Mouse (Mus musculus): Measurements from ENCODE around the gene Gm21915. TPM values are rescaled to one million over a fixed set of nuclear protein-coding genes. Genes with fewer than 3 reads are reported as not detected.
A peak's percentile ranks its signal among the peaks of the same experiment; 100 is the strongest.

Gene Gm21915
- polyA plus RNA-seq, 1 experiment from 2014 or later: not detected

DNA sequence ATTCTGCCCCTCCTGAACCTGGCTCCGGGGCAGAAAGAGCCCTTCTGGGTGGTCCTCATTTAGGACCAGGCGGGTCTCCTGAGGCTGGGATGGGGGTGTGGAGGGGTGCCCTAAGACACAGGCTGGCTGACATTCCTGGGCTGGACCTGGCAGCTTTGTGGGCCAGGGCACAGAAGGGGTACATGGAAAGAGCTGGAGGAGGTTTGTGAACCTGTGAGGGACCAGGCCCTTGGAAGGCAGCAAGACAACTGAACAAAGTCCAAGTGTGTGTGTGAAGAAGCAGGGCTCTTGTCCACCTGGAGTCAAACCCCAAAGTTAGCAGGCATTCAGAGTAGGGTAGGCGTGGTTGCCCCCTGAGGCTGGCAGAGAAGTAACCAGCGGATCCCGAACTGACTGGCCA lies 16.6 kb downstream of the Gm21915 start:
- H3K36me3 ChIP-seq (replicated peaks; ENCODE audit: control insufficient read depth, insufficient read depth): no peaks in the 10 kb centered on the region
- 41% methylated on average over 5 of the region's 5 CpGs for WGBS
- peaks cover 5% of the 10 kb centered on the region for H3K4me1 ChIP-seq (replicated peaks; ENCODE audit: control insufficient read depth, insufficient read depth, low read length)
- no peaks in the 10 kb centered on the region for H3K9me3 ChIP-seq (ENCODE audit: control insufficient read depth, low read length)
- H3K4me2 ChIP-seq (replicated peaks): peak overlapping the region; percentile 80
- peak overlapping the region; percentile 86 for H3K9ac ChIP-seq
- peak overlapping the region; percentile 94 for H3K27ac ChIP-seq
- H3K4me3 ChIP-seq (replicated peaks; ENCODE audit: low read length): peak overlapping the region; percentile 74
- DNase-seq (ENCODE audit: low spot score): no peak
- ATAC-seq (ENCODE audit: low FRiP score): no peak
- H3K27me3 ChIP-seq (ENCODE audit: control insufficient read depth, insufficient read depth, low read length): no peaks in the 10 kb centered on the region

DNA sequence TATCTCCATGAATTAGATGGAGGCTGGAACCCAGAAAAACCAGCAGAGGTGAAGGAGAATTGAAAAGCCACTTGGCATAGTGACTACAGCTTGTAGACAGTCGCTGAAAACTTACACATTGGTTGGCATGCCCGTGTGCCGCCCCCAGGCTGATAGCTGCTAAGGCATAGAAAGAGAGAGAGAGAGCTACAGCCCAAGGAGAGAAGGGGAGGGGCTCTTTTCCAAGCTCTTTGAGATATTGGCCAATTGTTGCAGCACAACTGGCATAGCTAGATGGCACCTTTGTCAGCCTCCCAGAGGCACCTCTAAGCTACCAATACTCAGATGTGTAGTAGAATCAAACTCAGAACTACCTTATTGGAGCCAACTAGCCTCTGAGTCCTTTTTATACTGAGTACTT lies 17.1 kb downstream of the Gm21915 start:
- Histone ChIP-seq H3K4me3 (replicated peaks; ENCODE audit: low read length) (peak overlapping the region; percentile 74), H3K9ac (peak overlapping the region; percentile 86), H3K9me3 (ENCODE audit: control insufficient read depth, low read length) (no peaks in the 10 kb centered on the region), H3K36me3 (replicated peaks; ENCODE audit: control insufficient read depth, insufficient read depth) (no peaks in the 10 kb centered on the region), H3K4me1 (replicated peaks; ENCODE audit: control insufficient read depth, insufficient read depth, low read length) (peaks cover 7% of the 10 kb centered on the region), H3K4me2 (replicated peaks) (peak overlapping the region; percentile 80), H3K27me3 (ENCODE audit: control insufficient read depth, insufficient read depth, low read length) (no peaks in the 10 kb centered on the region), H3K27ac (peak overlapping the region; percentile 94; the same call in 1 of the 2 replicates)
- DNase-seq (ENCODE audit: low spot score): no peak
- ATAC-seq (ENCODE audit: low FRiP score): no peak
- 29% methylated on average over 3 of the region's 3 CpGs for WGBS

DNA sequence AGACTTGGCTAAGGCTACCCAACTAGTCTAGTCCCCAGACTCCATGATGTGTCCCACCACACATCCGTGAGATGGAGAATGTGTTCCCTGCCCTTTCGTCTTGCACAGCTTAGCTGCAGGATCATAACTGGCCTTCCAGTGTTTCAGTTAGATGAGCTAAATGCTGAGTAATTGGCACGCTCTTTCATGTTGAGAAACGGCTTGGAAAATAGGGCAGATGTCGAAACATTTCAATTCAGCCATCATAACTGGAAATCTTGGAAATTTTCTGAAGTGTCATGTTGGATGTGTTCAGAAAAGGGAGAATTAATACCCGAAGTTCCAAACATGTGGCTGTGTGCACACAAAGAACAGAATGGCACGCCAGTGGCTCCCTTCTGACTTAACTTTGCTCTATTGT lies 20.1 kb downstream of the Gm21915 start:
- H3K9ac ChIP-seq: no peak overlapping the region
- WGBS: 88% methylated on average over 7 of the region's 7 CpGs
- H3K27me3 ChIP-seq (ENCODE audit: control insufficient read depth, insufficient read depth, low read length): no peaks in the 10 kb centered on the region
- H3K4me2 ChIP-seq (replicated peaks): no peak overlapping the region
- peaks cover 26% of the 10 kb centered on the region for H3K4me1 ChIP-seq (replicated peaks; ENCODE audit: control insufficient read depth, insufficient read depth, low read length)
- H3K36me3 ChIP-seq (replicated peaks; ENCODE audit: control insufficient read depth, insufficient read depth): no peaks in the 10 kb centered on the region
- ATAC-seq (ENCODE audit: low FRiP score) (no peak), DNase-seq (ENCODE audit: low spot score) (no peak)
- no peaks in the 10 kb centered on the region for H3K9me3 ChIP-seq (ENCODE audit: control insufficient read depth, low read length)
- H3K4me3 ChIP-seq (replicated peaks; ENCODE audit: low read length): no peak overlapping the region
- no peak overlapping the region for H3K27ac ChIP-seq

DNA sequence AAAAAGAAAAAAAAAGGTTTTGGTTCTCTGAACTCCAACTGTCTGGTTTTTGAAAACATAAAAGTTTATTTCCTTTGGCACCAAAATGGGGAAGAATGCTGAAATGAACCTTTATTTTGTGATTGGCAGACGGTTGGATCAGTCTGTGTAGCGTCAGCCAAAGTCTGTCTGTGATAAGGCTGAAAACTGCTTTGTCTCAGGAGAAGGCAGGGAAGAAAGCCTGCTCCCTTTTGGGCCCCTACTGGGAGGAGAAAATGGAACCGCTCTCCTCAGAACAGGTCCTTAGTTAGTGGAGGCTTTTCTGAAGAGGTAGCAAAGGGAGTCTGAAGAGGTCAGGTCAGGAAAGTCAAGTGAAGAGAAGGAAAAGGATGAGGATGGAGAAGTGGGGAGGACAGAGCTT lies 22.6 kb downstream of the Gm21915 start:
- 0 out of 2 replicates have a peak overlapping the region, but pooled peaks have one; percentile 75 for H3K27ac ChIP-seq
- 37% methylated on average over 3 of the region's 3 CpGs for WGBS
- ATAC-seq (ENCODE audit: low FRiP score) (no peak), DNase-seq (ENCODE audit: low spot score) (no peak)
- H3K9me3 ChIP-seq (ENCODE audit: control insufficient read depth, low read length): no peaks in the 10 kb centered on the region
- no peaks in the 10 kb centered on the region for H3K36me3 ChIP-seq (replicated peaks; ENCODE audit: control insufficient read depth, insufficient read depth)
- H3K4me2 ChIP-seq (replicated peaks): no peak overlapping the region
- no peaks in the 10 kb centered on the region for H3K27me3 ChIP-seq (ENCODE audit: control insufficient read depth, insufficient read depth, low read length)
- no peak overlapping the region for H3K9ac ChIP-seq
- no peak overlapping the region for H3K4me3 ChIP-seq (replicated peaks; ENCODE audit: low read length)
- peaks cover 20% of the 10 kb centered on the region for H3K4me1 ChIP-seq (replicated peaks; ENCODE audit: control insufficient read depth, insufficient read depth, low read length)

DNA sequence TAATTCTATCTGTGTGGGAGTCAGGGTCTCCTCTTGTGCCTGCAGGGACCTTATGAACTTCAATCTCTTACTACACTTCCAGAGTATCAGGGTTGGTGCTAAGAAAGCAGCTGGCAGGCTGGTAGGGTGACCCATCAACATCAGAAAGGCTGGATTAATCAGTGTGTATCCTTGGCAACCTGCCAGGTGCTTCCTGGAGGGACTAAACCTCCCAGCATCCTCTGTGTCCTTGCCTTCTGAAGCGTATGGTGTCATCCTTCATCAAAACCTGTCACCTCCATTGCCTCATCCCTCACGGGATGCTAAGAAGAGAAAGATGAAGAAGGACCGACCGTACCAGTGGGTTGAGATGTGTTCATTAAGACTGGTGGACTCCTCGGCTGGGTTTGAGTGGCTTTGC lies 23.4 kb downstream of the Gm21915 start:
- Histone ChIP-seq H3K4me1 (replicated peaks; ENCODE audit: control insufficient read depth, insufficient read depth, low read length) (peaks cover 20% of the 10 kb centered on the region), H3K27me3 (ENCODE audit: control insufficient read depth, insufficient read depth, low read length) (no peaks in the 10 kb centered on the region), H3K9ac (no peak overlapping the region), H3K36me3 (replicated peaks; ENCODE audit: control insufficient read depth, insufficient read depth) (peaks cover 2% of the 10 kb centered on the region; the same call in 1 of the 2 replicates), H3K4me2 (replicated peaks) (peak overlapping the region; percentile 8), H3K4me3 (replicated peaks; ENCODE audit: low read length) (no peak overlapping the region), H3K27ac (peak overlapping the region; percentile 75), H3K9me3 (ENCODE audit: control insufficient read depth, low read length) (no peaks in the 10 kb centered on the region)
- WGBS: 20% methylated on average over 5 of the region's 5 CpGs
- ATAC-seq (ENCODE audit: low FRiP score) (peak; percentile 55; the same call in 1 of the 2 replicates), DNase-seq (ENCODE audit: low spot score) (peak; percentile 52)

DNA sequence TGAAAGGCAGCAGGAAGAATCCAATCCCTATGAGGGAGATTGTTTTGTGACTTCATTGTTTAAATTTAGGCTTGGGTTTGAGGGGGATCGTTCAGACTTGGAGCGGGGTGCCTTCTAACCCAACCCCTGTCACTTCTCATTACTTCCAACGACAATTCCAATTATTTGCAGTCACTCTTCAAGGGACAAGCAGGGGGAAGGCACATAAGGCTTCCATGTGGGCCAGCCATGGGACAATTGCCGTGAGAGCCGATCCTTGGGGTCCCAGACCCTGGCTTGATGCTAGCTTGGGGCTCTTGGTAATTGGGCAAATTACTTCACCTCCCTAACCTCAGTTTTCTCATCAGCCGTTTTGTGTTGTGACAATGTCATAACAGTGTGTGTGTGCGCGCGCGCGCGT lies 23.9 kb downstream of the Gm21915 start:
- no peak for DNase-seq (ENCODE audit: low spot score)
- peak overlapping the region; percentile 8; the same call in 1 of the 2 replicates for H3K4me2 ChIP-seq (replicated peaks)
- no peak overlapping the region for H3K9ac ChIP-seq
- no peaks in the 10 kb centered on the region for H3K9me3 ChIP-seq (ENCODE audit: control insufficient read depth, low read length)
- H3K4me1 ChIP-seq (replicated peaks; ENCODE audit: control insufficient read depth, insufficient read depth, low read length): peaks cover 20% of the 10 kb centered on the region
- H3K4me3 ChIP-seq (replicated peaks; ENCODE audit: low read length): no peak overlapping the region
- H3K27ac ChIP-seq: peak overlapping the region; percentile 75
- 60% methylated on average over 12 of the region's 12 CpGs for WGBS
- H3K36me3 ChIP-seq (replicated peaks; ENCODE audit: control insufficient read depth, insufficient read depth): peaks cover 4% of the 10 kb centered on the region; the same call in 1 of the 2 replicates
- no peaks in the 10 kb centered on the region for H3K27me3 ChIP-seq (ENCODE audit: control insufficient read depth, insufficient read depth, low read length)
- ATAC-seq (ENCODE audit: low FRiP score): peak; percentile 14; the same call in 1 of the 2 replicates

- WGBS: 84% methylated on average over 4 of the region's 4 CpGs
Measured at GRCm38 (mm10) chr9:40696086-40696485, 25.7 kb downstream of the Gm21915 start.

GRCm38 (mm10) chr9:40699194-40699593 lies 28.8 kb downstream of the Gm21915 start:
- DNase-seq (ENCODE audit: low spot score) (no peak), ATAC-seq (ENCODE audit: low FRiP score) (no peak)
- H3K4me3 ChIP-seq (replicated peaks; ENCODE audit: low read length): no peak overlapping the region
- H3K27me3 ChIP-seq (ENCODE audit: control insufficient read depth, insufficient read depth, low read length): no peaks in the 10 kb centered on the region
- no peak overlapping the region for H3K4me2 ChIP-seq (replicated peaks)
- H3K9me3 ChIP-seq (ENCODE audit: control insufficient read depth, low read length): no peaks in the 10 kb centered on the region
- no peak overlapping the region for H3K27ac ChIP-seq
- H3K9ac ChIP-seq: no peak overlapping the region
- H3K4me1 ChIP-seq (replicated peaks; ENCODE audit: control insufficient read depth, insufficient read depth, low read length): peaks cover 3% of the 10 kb centered on the region; the same call in 1 of the 2 replicates
- WGBS: 96% methylated on average over 3 of the region's 3 CpGs
- peaks cover 4% of the 10 kb centered on the region; the same call in 1 of the 2 replicates for H3K36me3 ChIP-seq (replicated peaks; ENCODE audit: control insufficient read depth, insufficient read depth)

More at GRCm38 (mm10) chr9:40696086-40696485, 25.7 kb downstream of the Gm21915 start:
- Histone ChIP-seq H3K27me3 (ENCODE audit: control insufficient read depth, insufficient read depth, low read length) (no peaks in the 10 kb centered on the region), H3K4me1 (replicated peaks; ENCODE audit: control insufficient read depth, insufficient read depth, low read length) (peaks cover 20% of the 10 kb centered on the region), H3K4me3 (replicated peaks; ENCODE audit: low read length) (no peak overlapping the region), H3K9me3 (ENCODE audit: control insufficient read depth, low read length) (no peaks in the 10 kb centered on the region), H3K9ac (no peak overlapping the region), H3K4me2 (replicated peaks) (no peak overlapping the region), H3K36me3 (replicated peaks; ENCODE audit: control insufficient read depth, insufficient read depth) (peaks cover 4% of the 10 kb centered on the region; the same call in 1 of the 2 replicates), H3K27ac (no peak overlapping the region)
- ATAC-seq (ENCODE audit: low FRiP score): no peak
- no peak for DNase-seq (ENCODE audit: low spot score)

GRCm38 (mm10) chr9:40700253-40700652 lies 29.8 kb downstream of the Gm21915 start:
- Histone ChIP-seq H3K4me3 (replicated peaks; ENCODE audit: low read length) (no peak overlapping the region), H3K9me3 (ENCODE audit: control insufficient read depth, low read length) (no peaks in the 10 kb centered on the region), H3K4me2 (replicated peaks) (no peak overlapping the region), H3K36me3 (replicated peaks; ENCODE audit: control insufficient read depth, insufficient read depth) (peaks cover 4% of the 10 kb centered on the region; the same call in 1 of the 2 replicates), H3K27me3 (ENCODE audit: control insufficient read depth, insufficient read depth, low read length) (no peaks in the 10 kb centered on the region), H3K9ac (no peak overlapping the region), H3K27ac (no peak overlapping the region), H3K4me1 (replicated peaks; ENCODE audit: control insufficient read depth, insufficient read depth, low read length) (no peaks in the 10 kb centered on the region)
- 87% methylated on average over 5 of the region's 5 CpGs for WGBS
- DNase-seq (ENCODE audit: low spot score) (no peak), ATAC-seq (ENCODE audit: low FRiP score) (no peak)

Data from hindbrain, embryonic 14.5 days (tissue).